Mouse (Mus musculus) layer of hippocampus, postnatal 25 days (tissue): ENCODE data around the gene Dgkh. TPM values are rescaled to one million over a fixed set of nuclear protein-coding genes. Genes with fewer than 3 reads are reported as not detected.
A peak's percentile ranks its signal among the peaks of the same experiment; 100 is the strongest.
"Not testable (repeated sequence)": the region's sequence is repeated elsewhere in the genome, so short reads cannot be mapped to it uniquely, and the experiment has no call there.

Source experiments
- DNase-seq, 2 experiments: peaks; one replicate each; pipeline ENCODE4 v3.0.0; 2022; ENCODE audit warnings: mixed read lengths in 2 of 2, low spot score in 1 of 2; ENCODE audit errors: extremely low spot score in 1 of 2
- total RNA-seq, 2 experiments: library from RNA; stranded (reverse); gene quantifications; 2 replicates each; pipeline ENCODE4 v1.2.3; 2021

Gene Dgkh
- 100 to 1,000 TPM in 1 of 2 experiments, 10 to 100 TPM in 1; 95.6 to 118 TPM for total RNA-seq

GRCm38 (mm10) chr14:78732617-78733312 is at the start of gene Dgkh:
Gene Dgkh (minus strand): TSS chr14:78732776.
- peak; percentile 80 to 81 for DNase-seq

GRCm38 (mm10) chr14:78777215-78777614 is 44.6 kb upstream of the Dgkh start:
- DNase-seq, result peak in 1 of 2 experiments; percentile 6

GRCm38 (mm10) chr14:78776659-78777058 is 44.1 kb upstream of the Dgkh start:
- no peak for DNase-seq

GRCm38 (mm10) chr14:78775699-78776098 is 43.1 kb upstream of the Dgkh start:
- no peak for DNase-seq

- DNase-seq, result no peak
Measured at GRCm38 (mm10) chr14:78775226-78775625, 42.6 kb upstream of the Dgkh start.

- no peak for DNase-seq
Measured at GRCm38 (mm10) chr14:78770457-78770856, 37.9 kb upstream of the Dgkh start.

- DNase-seq, result no peak
Measured at GRCm38 (mm10) chr14:78761064-78761463, 28.5 kb upstream of the Dgkh start.

GRCm38 (mm10) chr14:78759491-78759890 is 26.9 kb upstream of the Dgkh start:
- DNase-seq, result no peak

- no peak for DNase-seq
Measured at GRCm38 (mm10) chr14:78755316-78755715, 22.7 kb upstream of the Dgkh start.

- no peak for DNase-seq
Measured at GRCm38 (mm10) chr14:78748692-78749091, 16.1 kb upstream of the Dgkh start.

GRCm38 (mm10) chr14:78747969-78748651 is 15.5 kb upstream of the Dgkh start:
- DNase-seq, result no peak

GRCm38 (mm10) chr14:78747454-78747853 is 14.9 kb upstream of the Dgkh start:
- DNase-seq, result no peak

GRCm38 (mm10) chr14:78734605-78735004 is 2.0 kb upstream of the Dgkh start:
- DNase-seq, result no peak

GRCm38 (mm10) chr14:78734203-78734602 is 1.6 kb upstream of the Dgkh start:
- not testable (repeated sequence) for DNase-seq

GRCm38 (mm10) chr14:78733366-78734076 is 945 bp upstream of the Dgkh start:
- DNase-seq, result no peak

GRCm38 (mm10) chr14:78731852-78732616 is 542 bp downstream of the Dgkh start:
- peak in 1 of 2 experiments; percentile 14 for DNase-seq

GRCm38 (mm10) chr14:78731240-78731639 is 1.3 kb downstream of the Dgkh start:
- peak in 1 of 2 experiments; percentile 31 for DNase-seq

- DNase-seq, result no peak
Measured at GRCm38 (mm10) chr14:78725976-78726375, 6.6 kb downstream of the Dgkh start.

- DNase-seq, result no peak
Measured at GRCm38 (mm10) chr14:78725307-78725956, 7.1 kb downstream of the Dgkh start.
